Mouse (Mus musculus) R1 (cell line): ENCODE data around the gene Asxl1.

Experiments
- DNase-seq: peaks from one replicate; pipeline ENCODE4 v3.0.0-alpha.2; 2018; ENCODE audit warnings: low read depth, low spot score

Gene Asxl1

GRCm38 (mm10) chr2:153345454-153346220, at the start of gene Asxl1:
Asxl1 (plus strand) TSS chr2:153345829.
- peak; percentile 100 for DNase-seq

GRCm38 (mm10) chr2:153297771-153298170, 47.9 kb upstream of the Asxl1 start:
- DNase-seq: no peak

- DNase-seq: no peak
Measured at GRCm38 (mm10) chr2:153298460-153298859, 47.2 kb upstream of the Asxl1 start.

DNA sequence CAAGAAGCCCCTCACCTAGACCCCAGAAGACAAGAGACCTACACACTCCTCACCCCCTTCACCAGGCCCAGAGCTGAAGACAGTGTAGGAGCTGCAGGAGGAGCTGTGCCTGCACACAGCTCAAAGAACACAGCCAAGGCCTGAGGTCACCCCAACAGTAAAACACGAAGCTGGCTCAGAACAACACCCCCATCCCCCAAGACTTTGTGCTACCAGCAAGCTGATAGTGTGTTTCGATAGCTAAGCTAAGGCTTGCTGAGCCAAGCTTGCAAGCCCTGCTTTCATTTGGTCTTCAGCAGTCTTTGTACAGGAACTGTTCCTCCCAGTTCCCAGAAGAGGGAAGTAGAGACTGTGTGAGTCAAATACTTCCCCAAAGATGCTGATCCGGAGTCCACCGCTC, 46.8 kb upstream of the Asxl1 start:
- no peak for DNase-seq

DNA sequence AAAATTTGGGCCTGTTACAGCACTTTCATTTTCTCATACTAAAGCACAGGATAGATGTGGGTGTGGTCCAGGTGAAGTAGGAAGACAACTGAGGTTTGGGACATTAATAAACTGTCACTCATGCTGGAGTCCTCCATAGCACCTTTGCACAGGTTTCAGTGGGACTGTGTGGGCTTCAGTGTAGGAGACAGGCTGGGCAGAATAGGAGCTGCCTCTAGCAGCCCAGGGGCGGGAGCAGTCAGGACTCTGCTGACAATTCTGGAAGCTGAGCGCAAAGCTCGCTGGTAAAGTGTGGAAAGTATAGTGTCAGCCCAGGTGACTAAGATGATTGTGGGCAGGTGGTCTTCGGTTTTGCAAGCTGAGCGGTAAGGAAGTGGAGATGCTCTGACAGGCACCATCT, 44.5 kb upstream of the Asxl1 start:
- DNase-seq: no peak

DNA sequence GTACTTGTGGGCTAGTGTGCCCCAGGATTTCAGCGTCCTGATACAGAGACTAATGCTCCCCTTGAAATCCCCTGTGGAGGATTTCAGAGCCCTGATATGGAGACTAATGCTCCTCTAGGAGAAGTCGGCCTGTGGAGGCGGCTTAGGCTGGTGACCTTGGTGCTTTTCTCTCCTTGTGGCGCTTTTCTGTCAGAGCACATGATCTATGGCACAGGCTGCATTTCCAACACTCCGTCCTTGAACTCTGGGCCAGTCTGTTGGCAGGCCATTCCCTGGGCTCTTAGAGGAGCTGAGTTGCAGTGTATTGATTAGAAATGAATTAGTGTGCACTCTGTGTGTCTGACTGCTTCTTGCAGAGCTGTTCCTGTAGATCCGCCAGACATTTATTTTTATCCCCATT, 40.4 kb upstream of the Asxl1 start:
- peak; percentile 24 for DNase-seq

DNA sequence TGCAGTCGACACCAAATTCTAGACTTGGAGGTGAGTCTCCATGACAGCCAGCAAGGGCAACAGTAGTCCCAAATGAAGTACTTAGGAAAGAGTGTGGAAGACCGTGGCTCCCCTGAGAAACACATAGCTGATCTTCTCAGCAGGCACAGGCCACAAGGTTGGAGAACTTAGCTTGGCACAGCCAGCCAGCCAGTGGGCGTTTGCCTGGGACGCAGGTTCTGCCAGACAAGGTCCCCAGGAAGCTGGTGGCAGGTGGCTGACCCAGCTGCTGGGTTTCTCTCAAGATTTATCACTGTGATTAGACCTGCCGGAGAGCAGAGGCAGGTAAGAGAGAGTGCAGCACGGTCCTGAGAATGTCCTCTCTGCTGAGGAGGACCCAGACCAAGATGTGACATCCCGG, 37.0 kb upstream of the Asxl1 start:
- DNase-seq: no peak

DNA sequence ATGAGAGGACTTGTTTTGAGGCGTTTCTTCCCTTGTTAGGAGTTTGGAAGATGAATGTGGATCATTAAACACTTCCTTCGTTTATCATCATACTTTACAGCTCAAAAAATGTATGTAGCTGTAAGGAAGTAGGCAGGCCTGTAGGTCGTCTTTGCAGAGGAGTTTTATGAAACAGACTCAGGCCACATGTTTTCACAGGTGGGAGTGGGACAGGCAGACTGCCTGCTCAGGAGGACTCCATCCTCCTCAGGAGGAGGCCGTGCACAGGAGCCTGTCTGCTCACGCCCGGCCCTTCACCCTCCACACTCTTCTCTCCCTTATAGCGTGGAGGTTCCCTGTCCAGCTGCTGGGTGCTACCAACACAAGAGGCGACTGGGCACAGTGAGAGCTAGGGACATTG, 36.5 kb upstream of the Asxl1 start:
- DNase-seq: no peak

DNA sequence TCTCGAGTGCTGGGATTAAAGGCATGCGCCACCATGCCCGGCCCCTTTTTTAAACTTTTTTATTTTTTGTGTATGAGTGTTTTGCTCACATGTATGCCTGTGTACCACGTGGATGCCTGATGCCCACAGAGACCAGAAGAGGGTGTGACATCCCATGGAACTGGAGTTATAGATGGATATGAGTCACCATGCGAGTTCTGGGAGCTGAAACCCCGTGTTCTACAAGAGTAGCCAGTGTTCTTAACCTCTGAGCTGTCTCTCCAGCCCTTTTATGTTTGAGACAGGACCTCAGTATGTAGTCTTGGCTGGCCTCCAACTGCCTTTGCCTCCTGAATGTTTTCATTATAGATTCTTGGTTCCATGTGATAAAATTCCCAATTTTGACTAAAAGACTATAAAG, 35.4 kb upstream of the Asxl1 start:
- DNase-seq: no peak

GRCm38 (mm10) chr2:153312884-153313283, 32.7 kb upstream of the Asxl1 start:
- DNase-seq: no peak

DNA sequence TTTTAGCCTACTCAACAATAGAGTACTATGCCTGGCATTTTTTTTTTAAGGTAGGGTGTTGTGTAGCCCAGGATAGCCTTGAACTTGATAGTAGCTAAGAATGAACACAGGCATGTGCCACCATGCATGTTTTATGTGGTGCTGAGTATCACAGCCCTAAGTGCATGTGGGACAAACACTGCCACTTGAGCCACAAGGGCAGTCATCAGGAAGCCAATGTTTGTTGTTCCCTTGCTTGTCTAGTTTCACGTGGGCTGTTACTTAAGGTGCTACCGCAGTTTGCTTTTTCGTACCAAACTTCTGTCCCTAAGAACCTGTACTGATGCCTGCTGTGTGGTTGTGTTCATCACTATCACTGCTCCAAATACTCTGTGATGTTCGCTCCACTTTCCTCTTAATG, 27.2 kb upstream of the Asxl1 start:
- no peak for DNase-seq

DNA sequence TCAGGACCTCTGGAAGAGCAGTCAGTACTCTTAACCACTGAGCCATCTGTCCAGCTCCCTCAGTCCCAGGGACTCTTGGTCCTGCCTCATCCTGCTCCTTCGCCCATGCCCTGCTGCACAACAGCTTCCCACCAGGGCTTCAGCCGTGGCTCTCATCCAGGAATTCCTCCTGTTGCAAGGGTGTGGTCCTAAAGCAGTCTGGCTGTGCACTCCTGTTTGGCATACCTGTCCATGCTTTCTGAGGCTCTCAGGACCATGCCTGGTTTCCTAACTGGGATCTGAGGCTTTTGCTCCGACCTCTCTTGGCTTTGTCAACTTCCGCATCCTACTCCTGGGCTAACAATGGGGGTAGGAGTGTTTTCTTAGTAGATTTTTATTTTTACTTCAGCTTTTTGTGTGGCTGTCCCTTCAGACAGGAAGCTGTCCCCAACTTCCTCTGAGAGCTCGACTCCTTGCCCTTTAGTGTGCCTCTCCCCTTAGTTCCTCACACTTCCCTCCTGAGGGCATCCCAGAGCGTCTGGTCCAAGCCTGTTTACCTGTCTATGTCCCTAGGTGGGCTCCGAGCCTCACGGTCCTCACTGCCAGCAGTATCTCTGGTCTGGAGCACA, 26.5 kb upstream of the Asxl1 start:
- DNase-seq: no peak

- DNase-seq: no peak
Measured at GRCm38 (mm10) chr2:153325706-153326376, 19.8 kb upstream of the Asxl1 start.

- no peak for DNase-seq
Measured at GRCm38 (mm10) chr2:153332271-153332670, 13.4 kb upstream of the Asxl1 start.

DNA sequence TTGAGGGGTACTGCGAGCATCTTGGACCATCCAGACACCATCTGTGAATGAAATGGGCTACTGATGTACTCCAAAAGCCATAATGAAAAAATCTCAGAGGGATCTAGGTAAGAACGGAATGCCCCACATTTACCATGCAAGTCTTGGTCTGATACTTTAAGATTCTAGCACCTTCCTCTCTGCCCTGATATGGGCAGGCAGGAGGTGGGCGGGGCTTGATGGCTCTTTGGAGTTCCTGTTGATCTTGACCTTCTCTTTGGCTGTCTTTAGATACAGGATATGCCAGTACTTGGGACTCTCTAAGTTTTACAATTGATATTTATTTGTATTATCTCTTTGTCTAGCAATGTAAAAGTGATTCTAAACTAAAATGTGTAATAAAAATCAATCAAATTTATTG, 12.6 kb upstream of the Asxl1 start:
- no peak for DNase-seq

- no peak for DNase-seq
Measured at GRCm38 (mm10) chr2:153333822-153334232, 11.8 kb upstream of the Asxl1 start.

GRCm38 (mm10) chr2:153334281-153334680, 11.3 kb upstream of the Asxl1 start:
- no peak for DNase-seq

GRCm38 (mm10) chr2:153336117-153336516, 9.5 kb upstream of the Asxl1 start:
- no peak for DNase-seq

- no peak for DNase-seq
Measured at GRCm38 (mm10) chr2:153338361-153339350, 7.0 kb upstream of the Asxl1 start.

GRCm38 (mm10) chr2:153342166-153342565, 3.5 kb upstream of the Asxl1 start:
- DNase-seq: no peak

GRCm38 (mm10) chr2:153342602-153343001, 3.0 kb upstream of the Asxl1 start:
- DNase-seq: no peak

DNA sequence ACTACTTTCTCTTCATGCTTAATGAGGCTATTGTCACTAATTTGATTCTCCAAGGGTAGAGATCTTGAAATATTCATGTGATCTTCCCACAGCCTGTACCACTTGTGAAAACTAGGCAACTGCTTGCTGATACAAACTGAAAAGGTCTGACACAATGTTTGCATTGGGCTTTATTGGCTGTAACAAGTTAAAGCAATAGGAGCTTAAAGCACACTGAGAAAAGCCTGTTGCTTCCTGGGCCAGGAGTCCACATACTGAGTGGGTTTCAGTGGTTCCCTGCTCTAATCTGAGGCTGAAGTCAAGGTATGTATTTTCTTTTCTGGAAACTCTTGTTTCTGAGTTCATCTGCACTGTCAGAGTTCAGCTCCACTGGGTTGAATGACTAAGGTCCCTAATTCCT, 2.4 kb upstream of the Asxl1 start:
- DNase-seq: no peak
